Mouse (Mus musculus): Measurements from ENCODE around the gene Grik3.

- no peak for TF ChIP-seq CHD1 (IDR thresholded peaks at IDR 0.05; ENCODE audit: low read depth, low read length)
- no peak for TF ChIP-seq MYC (IDR thresholded peaks at IDR 0.05; ENCODE audit: low read depth, low read length)
- TF ChIP-seq USF1 (IDR thresholded peaks at IDR 0.05; ENCODE audit: low read depth, low read length) = no peak
- TF ChIP-seq ETS1 (conservative IDR thresholded peaks at IDR 0.05; ENCODE audit: low read depth, low read length) = no peak
- no peak for TF ChIP-seq POLR2A (IDR thresholded peaks at IDR 0.05; ENCODE audit: low read depth, low read length)
- TF ChIP-seq MAX (IDR thresholded peaks at IDR 0.05; ENCODE audit: low read length) = no peak
- no peak for TF ChIP-seq CTCF (conservative IDR thresholded peaks at IDR 0.05 in 1 of 2, IDR thresholded peaks at IDR 0.05 in 1 of 2; ENCODE audit: low read depth in 2 of 2, low read length in 2 of 2)
- TF ChIP-seq SIN3A (IDR thresholded peaks at IDR 0.05; ENCODE audit: low read length) = no peak
- no peak for TF ChIP-seq MAFK (IDR thresholded peaks at IDR 0.05; ENCODE audit: insufficient replicate concordance, low read length)
- TF ChIP-seq MAZ (IDR thresholded peaks at IDR 0.05; ENCODE audit: low read depth, low read length) = no peak
- TF ChIP-seq RAD21 (IDR thresholded peaks at IDR 0.05; ENCODE audit: low read depth, low read length) = no peak
- no peak for TF ChIP-seq UBTF (IDR thresholded peaks at IDR 0.05; ENCODE audit: low read depth, low read length)
- TF ChIP-seq MXI1 (IDR thresholded peaks at IDR 0.05; ENCODE audit: low read depth, low read length) = no peak
Measured at GRCm38 (mm10) chr4:125543171-125543570, 52.7 kb downstream of the Grik3 start.

Measured in CH12.LX (cell line).